Mouse (Mus musculus): ENCODE results near the gene Trh. TPM values are rescaled to one million over a fixed set of nuclear protein-coding genes. Genes with fewer than 3 reads are reported as not detected.
A peak's percentile ranks its signal among the peaks of the same experiment; 100 is the strongest.

The Trh gene
- total and polyA plus RNA-seq, 3 experiments = not detected

DNA sequence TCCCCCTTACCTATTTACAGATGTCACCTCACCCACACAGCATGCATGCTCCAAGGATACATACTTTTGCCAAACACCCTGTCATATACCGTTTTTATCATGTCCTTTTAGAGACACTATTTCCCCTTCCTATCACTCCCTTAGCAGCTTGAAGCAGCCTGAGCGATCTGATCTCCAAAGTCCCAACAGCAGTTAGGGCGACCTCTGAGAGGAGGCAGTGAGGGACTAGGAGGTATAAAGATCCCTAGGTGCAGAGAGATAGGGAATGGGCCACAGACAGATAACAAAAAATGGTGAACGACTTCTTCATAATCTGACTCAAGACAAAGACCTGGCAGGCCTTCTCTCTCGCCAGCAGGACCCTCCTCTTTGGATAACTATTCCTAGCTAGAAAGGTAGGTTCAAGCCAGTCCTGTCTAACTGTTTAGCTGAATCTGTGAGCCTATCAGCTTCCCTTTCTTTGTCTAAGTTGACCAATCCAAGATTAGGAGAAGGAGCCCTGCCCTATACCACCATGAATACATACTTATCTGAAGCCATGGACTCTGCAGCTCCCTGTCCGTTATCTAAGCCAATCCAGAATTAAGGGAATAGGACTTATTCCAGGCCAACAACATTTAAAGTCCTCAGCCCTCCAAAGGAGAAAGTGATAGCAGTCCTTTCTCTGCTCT lies 29.3 kb upstream of the Trh start (continued):
- TF ChIP-seq UBTF (IDR thresholded peaks at IDR 0.05; ENCODE audit: borderline replicate concordance, insufficient read depth, low read depth, low read length) (no peak), CTCF (IDR thresholded peaks at IDR 0.05 in 2 of 3, conservative IDR thresholded peaks at IDR 0.05 in 1 of 3; ENCODE audit: control insufficient read depth in 1 of 3, insufficient read depth in 1 of 3, low read depth in 2 of 3, low read length in 3 of 3, poor library complexity in 1 of 3, severe bottlenecking in 1 of 3) (no peak), GATA1 (IDR thresholded peaks at IDR 0.05; ENCODE audit: low read depth, low read length) (peak; percentile 68), E2F4 (IDR thresholded peaks at IDR 0.05; ENCODE audit: borderline replicate concordance, low read depth, low read length) (no peak), CHD2 (IDR thresholded peaks at IDR 0.05; ENCODE audit: low read length) (no peak), ELF1 (IDR thresholded peaks at IDR 0.05; ENCODE audit: low read depth, low read length) (no peak), MAX (IDR thresholded peaks at IDR 0.05; ENCODE audit: low read length) (no peak; the same call in 1 of the 2 replicates), POLR2AphosphoS2 (IDR thresholded peaks at IDR 0.05; ENCODE audit: low read length) (no peak), GABPA (IDR thresholded peaks at IDR 0.05; ENCODE audit: low read depth, low read length) (no peak), ETS1 (IDR thresholded peaks at IDR 0.05; ENCODE audit: low read depth, low read length) (peak; percentile 62; the same call in 1 of the 2 replicates), USF1 (IDR thresholded peaks at IDR 0.05; ENCODE audit: low read depth, low read length) (no peak), HCFC1 (IDR thresholded peaks at IDR 0.05; ENCODE audit: low read depth, low read length) (no peak), NELFE (IDR thresholded peaks at IDR 0.05; ENCODE audit: low read depth, low read length) (no peak), MAZ (IDR thresholded peaks at IDR 0.05; ENCODE audit: low read depth, low read length) (no peak), MYC (IDR thresholded peaks at IDR 0.05; ENCODE audit: low read depth, low read length) (no peak), MYB (IDR thresholded peaks at IDR 0.05; ENCODE audit: low read depth, low read length) (peak; percentile 79), TAL1 (IDR thresholded peaks at IDR 0.05; ENCODE audit: low read length) (peak; percentile 57), KAT2A (conservative IDR thresholded peaks at IDR 0.05; ENCODE audit: low read depth, low read length) (no peak), RCOR1 (IDR thresholded peaks at IDR 0.05; ENCODE audit: low read depth, low read length) (peak; percentile 52)

DNA sequence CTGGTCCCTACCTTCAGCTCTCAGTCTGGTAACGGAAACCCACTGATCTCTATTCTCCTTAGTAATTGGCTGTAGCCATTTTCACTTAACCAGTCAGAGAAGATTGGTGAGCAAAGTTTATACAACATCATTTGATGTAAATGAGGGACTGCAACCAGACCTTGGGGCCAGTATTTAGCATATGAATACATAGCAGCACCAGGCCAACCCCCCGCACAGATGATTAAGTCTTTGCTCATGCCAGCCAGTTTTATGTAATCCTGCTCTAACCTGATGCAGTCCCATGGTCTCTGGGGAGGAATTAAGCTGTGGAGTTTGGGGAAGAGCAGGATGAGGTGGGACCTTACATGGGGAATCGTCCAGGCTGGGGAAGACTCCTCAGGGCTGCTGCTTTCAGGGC lies 28.2 kb upstream of the Trh start:
- Histone ChIP-seq H3K79me2 (ENCODE audit: control insufficient read depth, insufficient read depth, low read length, poor library complexity) (no peaks in the 10 kb centered on the region), H3K27ac (ENCODE audit: control insufficient read depth, low read depth, low read length) (no peak overlapping the region), H3K27me3 (ENCODE audit: control insufficient read depth in 1 of 2, insufficient read depth in 2 of 2, low read length in 2 of 2) (no peaks in the 10 kb centered on the region), H3K36me3 (ENCODE audit: control insufficient read depth in 1 of 2, insufficient read depth in 2 of 2, low read length in 2 of 2) (peaks cover 0 to 2% of the 10 kb centered on the region in 2 experiments; a peak in 2 of 4 replicates), H3K9me3 (replicated peaks; ENCODE audit: insufficient read depth, low read length) (no peaks in the 10 kb centered on the region), H3K9ac (ENCODE audit: control insufficient read depth, low read depth, low read length, poor library complexity, severe bottlenecking) (no peak overlapping the region), H3K4me1 (ENCODE audit: control insufficient read depth in 1 of 2, insufficient read depth in 2 of 2, low read length in 2 of 2) (peaks cover 0 to 2% of the 10 kb centered on the region in 2 experiments; a peak in 1 of 4 replicates), H3K4me3 (ENCODE audit: control insufficient read depth in 1 of 2, insufficient read depth in 1 of 2, low read depth in 2 of 2, low read length in 2 of 2) (no peak overlapping the region)
- no peak for DNase-seq (ENCODE audit: low read depth, low spot score)
- TF ChIP-seq BHLHE40 (IDR thresholded peaks at IDR 0.05; ENCODE audit: borderline replicate concordance, low read depth, low read length) (no peak), USF1 (IDR thresholded peaks at IDR 0.05; ENCODE audit: low read depth, low read length) (no peak), MAFK (IDR thresholded peaks at IDR 0.05; ENCODE audit: borderline replicate concordance, low read depth, low read length) (no peak), POLR2AphosphoS5 (IDR thresholded peaks at IDR 0.05; ENCODE audit: borderline replicate concordance, low read depth, low read length) (no peak), CHD2 (IDR thresholded peaks at IDR 0.05; ENCODE audit: low read length) (no peak), MXI1 (IDR thresholded peaks at IDR 0.05; ENCODE audit: low read depth, low read length) (no peak), KAT2A (conservative IDR thresholded peaks at IDR 0.05; ENCODE audit: low read depth, low read length) (no peak), ZKSCAN1 (IDR thresholded peaks at IDR 0.05; ENCODE audit: low read depth, low read length) (no peak), NRF1 (IDR thresholded peaks at IDR 0.05; ENCODE audit: insufficient read depth, low read depth, low read length, poor library complexity, severe bottlenecking) (no peak), MYC (IDR thresholded peaks at IDR 0.05; ENCODE audit: low read depth, low read length) (no peak), USF2 (IDR thresholded peaks at IDR 0.05; ENCODE audit: borderline replicate concordance in 1 of 2, insufficient read depth in 1 of 2, low read depth in 1 of 2, low read length in 2 of 2) (no peak), MAZ (IDR thresholded peaks at IDR 0.05; ENCODE audit: low read depth, low read length) (no peak), ZC3H11A (IDR thresholded peaks at IDR 0.05; ENCODE audit: low read depth, low read length) (no peak), ZNF384 (IDR thresholded peaks at IDR 0.05; ENCODE audit: low read depth, low read length) (no peak), SIN3A (IDR thresholded peaks at IDR 0.05; ENCODE audit: low read length) (no peak), SMC3 (IDR thresholded peaks at IDR 0.05; ENCODE audit: low read depth, low read length) (no peak)
